Mouse (Mus musculus) spleen, adult 2 months (tissue): ENCODE data around the gene Ppp1r18. TPM values are rescaled to one million over a fixed set of nuclear protein-coding genes. Genes with fewer than 3 reads are reported as not detected.
A peak's percentile ranks its signal among the peaks of the same experiment; 100 is the strongest.

ENCODE experiments used
- DNase-seq, 2 experiments: peaks; one replicate each; pipeline versions ENCODE4 v3.0.0 to v3.0.0-alpha.2; 2012 to 2021; ENCODE audit warnings: low spot score in 2 of 2, low read depth in 1 of 2
- H3K27ac ChIP-seq: fragments of 200-500 bp; 2 replicates; pipeline ENCODE4 v1.5.1; 2012; ENCODE audit warnings: low read length, inconsistent platforms; ENCODE audit not compliant: insufficient read depth
- H3K27me3 ChIP-seq: fragments of 200-500 bp; 2 replicates; pipeline ENCODE4 v1.6.1; 2012; ENCODE audit warnings: mild to moderate bottlenecking, moderate library complexity, low read length, inconsistent platforms; ENCODE audit not compliant: control insufficient read depth, insufficient read depth
- H3K36me3 ChIP-seq: fragments of 200-500 bp; 2 replicates; pipeline ENCODE4 v1.6.1; 2012; ENCODE audit warnings: mild to moderate bottlenecking, low read length, inconsistent platforms; ENCODE audit not compliant: control insufficient read depth, insufficient read depth
- H3K4me1 ChIP-seq: fragments of 200-500 bp; 2 replicates; pipeline ENCODE4 v1.6.1; 2011; ENCODE audit warnings: inconsistent platforms; ENCODE audit not compliant: control insufficient read depth, insufficient read depth, insufficient read length
- H3K4me3 ChIP-seq: fragments of 200-500 bp; 2 replicates; pipeline ENCODE4 v1.5.1; 2011; ENCODE audit warnings: mild to moderate bottlenecking, inconsistent platforms; ENCODE audit not compliant: insufficient read depth, insufficient read length; ENCODE audit errors: extremely low read depth
- CTCF ChIP-seq: fragments of 200-500 bp; IDR thresholded peaks from 2 replicates; pipeline ENCODE4 v1.5.1; 2011; ENCODE audit warnings: mild to moderate bottlenecking, inconsistent platforms; ENCODE audit not compliant: insufficient read depth, insufficient read length, insufficient replicate concordance; ENCODE audit errors: extremely low read depth
- POLR2A ChIP-seq: fragments of 200-500 bp; IDR thresholded peaks from 2 replicates; pipeline ENCODE4 v1.6.1; 2011; ENCODE audit warnings: low read depth, low read length, inconsistent platforms
- WGBS: fragments of 180-500 bp; shearing (Covaris S2); methylation state at CpG from one replicate; pipeline ENCODE4 v1.1.7; 2018; 5-methylcytosine and 5-hydroxymethylcytosine counted together
- polyA plus RNA-seq: library from polyadenylated mRNA; depleted of rRNA; stranded (reverse); fragments of >200 nt; gene quantifications from 2 replicates; pipeline ENCODE4 v1.2.3, GENCODE M21; 2012

The Ppp1r18 gene
- polyA plus RNA-seq, 1 experiment: 144 TPM

DNA sequence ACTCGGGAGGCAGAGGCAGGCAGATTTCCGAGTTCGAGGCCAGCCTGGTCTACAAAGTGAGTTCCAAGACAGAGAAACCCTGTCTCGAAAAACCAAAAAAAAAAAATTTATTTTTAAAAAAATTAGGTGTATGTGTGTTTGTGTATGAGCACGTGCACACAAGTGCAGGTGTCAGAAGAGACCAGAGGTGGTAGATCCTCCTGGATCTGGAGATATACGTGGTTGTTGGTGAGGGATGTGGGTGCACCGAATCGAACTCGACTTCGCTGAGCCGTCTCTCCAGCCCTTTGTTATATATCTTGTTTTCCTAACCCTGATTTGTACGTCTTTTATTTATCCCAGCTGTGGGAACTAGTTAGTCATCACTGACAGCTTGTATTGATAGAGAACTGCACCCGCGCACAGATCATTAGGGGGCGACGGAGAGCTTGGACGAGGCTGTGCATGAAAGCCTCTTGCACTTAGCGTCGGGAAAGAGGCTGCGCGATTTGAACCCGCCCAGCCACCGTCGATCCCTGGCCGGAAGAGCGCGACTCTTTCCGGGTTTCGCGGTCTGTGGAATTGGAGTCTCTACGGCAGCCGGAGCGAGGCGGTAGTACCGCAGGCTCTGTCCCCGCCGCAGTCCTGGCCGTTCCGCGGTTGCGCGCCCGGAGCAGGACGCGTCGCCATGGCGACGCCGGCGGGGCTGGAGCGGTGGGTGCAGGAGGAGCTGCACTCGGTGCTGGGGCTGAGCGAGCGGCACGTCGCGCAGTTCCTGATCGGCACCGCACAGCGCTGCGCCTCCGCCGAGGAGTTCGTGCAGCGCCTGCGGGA, 14.1 kb downstream of the Ppp1r18 start, which contains the start of gene Dhx16:
Gene Dhx16, plus strand, starts transcription at position 575 of the 813 bp plus-strand sequence.
- DNase-seq: peak; percentile 86 to 96
- peaks cover 34% of the 10 kb centered on the region for H3K36me3 ChIP-seq
- peak; percentile 84; the same call in 1 of the 2 replicates for TF ChIP-seq CTCF
- TF ChIP-seq POLR2A: peak; percentile 19; the same call in 1 of the 2 replicates
- 6% methylated on average over 66 of the region's 66 CpGs for WGBS
- H3K27me3 ChIP-seq: no peaks in the 10 kb centered on the region
- peaks cover 3% of the 10 kb centered on the region; the same call in 1 of the 2 replicates for H3K4me1 ChIP-seq
- H3K4me3 ChIP-seq: peak within 1 kb of the TSS; percentile 87
- H3K27ac ChIP-seq: peak within 1 kb of the TSS; percentile 51

DNA sequence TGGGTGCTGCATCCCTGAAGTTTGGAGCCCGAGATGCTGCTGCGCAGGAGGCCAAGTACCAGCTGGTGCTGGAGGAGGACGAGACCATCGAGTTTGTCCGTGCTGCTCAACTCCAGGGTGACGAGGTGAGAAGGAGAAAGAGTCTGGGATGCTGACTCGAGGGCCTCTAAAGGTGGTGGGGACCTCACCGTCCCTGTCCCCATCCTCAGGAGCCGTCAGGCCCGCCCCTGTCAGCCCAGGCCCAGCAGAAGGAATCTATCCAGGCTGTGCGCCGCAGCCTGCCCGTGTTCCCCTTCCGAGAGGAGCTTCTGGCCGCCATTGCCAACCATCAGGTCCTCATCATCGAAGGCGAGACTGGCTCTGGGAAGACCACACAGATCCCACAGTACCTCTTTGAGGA, 17.5 kb downstream of the Ppp1r18 start:
- H3K27ac ChIP-seq: no peak overlapping the region
- peaks cover 43% of the 10 kb centered on the region for H3K36me3 ChIP-seq
- no peaks in the 10 kb centered on the region for H3K27me3 ChIP-seq
- no peak for DNase-seq
- H3K4me3 ChIP-seq: no peak overlapping the region
- peaks cover 3% of the 10 kb centered on the region; the same call in 1 of the 2 replicates for H3K4me1 ChIP-seq
- WGBS: 96% methylated on average over 17 of the region's 17 CpGs
- no peak for TF ChIP-seq POLR2A
- TF ChIP-seq CTCF: no peak

DNA sequence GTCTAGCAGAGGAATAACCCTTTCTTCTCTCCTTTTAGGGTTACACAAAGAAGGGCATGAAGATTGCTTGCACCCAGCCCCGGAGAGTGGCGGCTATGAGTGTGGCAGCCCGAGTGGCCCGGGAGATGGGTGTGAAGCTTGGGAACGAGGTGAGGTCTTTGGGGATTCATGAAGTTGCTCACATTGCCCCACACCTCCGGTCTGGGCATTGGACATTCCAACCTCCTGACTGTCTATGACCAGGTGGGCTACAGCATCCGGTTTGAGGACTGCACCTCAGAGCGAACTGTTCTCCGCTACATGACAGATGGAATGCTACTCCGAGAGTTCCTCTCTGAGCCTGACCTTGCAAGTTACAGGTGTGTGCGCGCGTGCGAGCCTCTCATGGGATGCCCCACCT, 18.4 kb downstream of the Ppp1r18 start:
- Histone ChIP-seq H3K27ac (no peak overlapping the region), H3K36me3 (peaks cover 52% of the 10 kb centered on the region), H3K4me1 (peaks cover 3% of the 10 kb centered on the region; the same call in 1 of the 2 replicates), H3K4me3 (no peak overlapping the region), H3K27me3 (no peaks in the 10 kb centered on the region)
- DNase-seq: no peak
- TF ChIP-seq CTCF: no peak
- WGBS: 95% methylated on average over 14 of the region's 14 CpGs

- no peak for DNase-seq
- H3K36me3 ChIP-seq: peaks cover 72% of the 10 kb centered on the region
- TF ChIP-seq POLR2A (no peak), CTCF (no peak)
- no peaks in the 10 kb centered on the region for H3K27me3 ChIP-seq
- H3K4me1 ChIP-seq: no peaks in the 10 kb centered on the region
- 88% methylated on average over 11 of the region's 17 CpGs for WGBS
- no peak overlapping the region for H3K4me3 ChIP-seq
- no peak overlapping the region for H3K27ac ChIP-seq
Observed at GRCm38 (mm10) chr17:35887725-35888124, 22.3 kb downstream of the Ppp1r18 start.

- WGBS: under 1% methylated on average over 78 of the region's 86 CpGs
- DNase-seq: peak; percentile 84 to 89
- H3K36me3 ChIP-seq: peaks cover 8% of the 10 kb centered on the region
- peak within 1 kb of the TSS; percentile 81 for H3K27ac ChIP-seq
- peak within 1 kb of the TSS; percentile 88 for H3K4me3 ChIP-seq
- no peak for TF ChIP-seq POLR2A
- no peak for TF ChIP-seq CTCF
- H3K27me3 ChIP-seq: no peaks in the 10 kb centered on the region
- H3K4me1 ChIP-seq: no peaks in the 10 kb centered on the region; the same call in 1 of the 2 replicates
Observed at GRCm38 (mm10) chr17:35896781-35897643, 31.6 kb downstream of the Ppp1r18 start, which contains the start of gene 2310061I04Rik. TSS of gene 2310061I04Rik (minus strand) at chr17:35897431.

- Histone ChIP-seq H3K4me1 (no peaks in the 10 kb centered on the region; the same call in 1 of the 2 replicates), H3K36me3 (peaks cover under 1% of the 10 kb centered on the region; the same call in 1 of the 2 replicates), H3K4me3 (no peak overlapping the region), H3K27me3 (no peaks in the 10 kb centered on the region), H3K27ac (no peak overlapping the region; the same call in 1 of the 2 replicates)
- WGBS: 32% methylated on average over 23 of the region's 23 CpGs
- no peak for DNase-seq
- TF ChIP-seq CTCF (no peak), POLR2A (no peak)
Observed at GRCm38 (mm10) chr17:35897644-35898573, 32.5 kb downstream of the Ppp1r18 start.
